Mouse (Mus musculus) thymus, adult 2 months (tissue): ENCODE results near the gene Tmem86b. TPM values are rescaled to one million over a fixed set of nuclear protein-coding genes. Genes with fewer than 3 reads are reported as not detected.
"Not testable (repeated sequence)": the region's sequence is repeated elsewhere in the genome, so short reads cannot be mapped to it uniquely, and the experiment has no call there.

Experiments
- DNase-seq: peaks from one replicate; pipeline ENCODE4 v3.0.0; 2021
- H3K27ac ChIP-seq: fragments of 200-500 bp; 2 replicates; pipeline ENCODE4 v1.5.1; 2012; ENCODE audit warnings: low read length, control low read depth; ENCODE audit not compliant: control insufficient read depth, insufficient read depth
- H3K27me3 ChIP-seq: fragments of 200-500 bp; 2 replicates; pipeline ENCODE4 v1.6.1; 2012; ENCODE audit warnings: mild to moderate bottlenecking, low read length, moderate library complexity, mixed read lengths; ENCODE audit not compliant: control insufficient read depth, insufficient read depth
- H3K36me3 ChIP-seq: fragments of 200-500 bp; 2 replicates; pipeline ENCODE4 v1.6.1; 2012; ENCODE audit warnings: mild to moderate bottlenecking, low read length, moderate library complexity; ENCODE audit not compliant: control insufficient read depth, insufficient read depth
- H3K4me1 ChIP-seq: fragments of 200-500 bp; replicated peaks from 2 replicates; pipeline ENCODE4 v1.6.1; 2012; ENCODE audit warnings: low read length; ENCODE audit not compliant: control insufficient read depth, insufficient read depth
- H3K4me3 ChIP-seq: fragments of 200-500 bp; 2 replicates; pipeline ENCODE4 v1.5.1; 2012; ENCODE audit warnings: mild to moderate bottlenecking, low read length, control low read depth, moderate library complexity; ENCODE audit not compliant: control insufficient read depth, insufficient read depth
- CTCF ChIP-seq: fragments of 200-500 bp; IDR thresholded peaks from 2 replicates; pipeline ENCODE4 v1.5.1; 2012; ENCODE audit warnings: mild to moderate bottlenecking, control low read depth, low read length, moderate library complexity, borderline replicate concordance; ENCODE audit not compliant: control insufficient read depth, poor library complexity, insufficient read depth; ENCODE audit errors: extremely low read depth
- POLR2A ChIP-seq: fragments of 200-500 bp; IDR thresholded peaks from 2 replicates; pipeline ENCODE4 v1.6.1; 2012; ENCODE audit warnings: mild to moderate bottlenecking, low read length, control low read depth, moderate library complexity; ENCODE audit not compliant: control insufficient read depth, poor library complexity, insufficient read depth; ENCODE audit errors: extremely low read depth
- WGBS: fragments of 180-500 bp; shearing (Covaris S2); methylation state at CpG from one replicate; pipeline ENCODE4 v1.1.7; 2018; 5-methylcytosine and 5-hydroxymethylcytosine counted together
- polyA plus RNA-seq: library from polyadenylated mRNA; depleted of rRNA; stranded (reverse); fragments of >200 nt; gene quantifications from 2 replicates; pipeline ENCODE4 v1.2.3, GENCODE M21; 2012; rRNA removed

Gene Tmem86b
- polyA plus RNA-seq, 1 experiment: 113 TPM

- no peak for DNase-seq
- 91% methylated on average over 12 of the region's 12 CpGs for WGBS
- no peaks in the 10 kb centered on the region for H3K36me3 ChIP-seq
Observed at GRCm38 (mm10) chr7:4611511-4611910, 19.7 kb downstream of the Tmem86b start.

DNA sequence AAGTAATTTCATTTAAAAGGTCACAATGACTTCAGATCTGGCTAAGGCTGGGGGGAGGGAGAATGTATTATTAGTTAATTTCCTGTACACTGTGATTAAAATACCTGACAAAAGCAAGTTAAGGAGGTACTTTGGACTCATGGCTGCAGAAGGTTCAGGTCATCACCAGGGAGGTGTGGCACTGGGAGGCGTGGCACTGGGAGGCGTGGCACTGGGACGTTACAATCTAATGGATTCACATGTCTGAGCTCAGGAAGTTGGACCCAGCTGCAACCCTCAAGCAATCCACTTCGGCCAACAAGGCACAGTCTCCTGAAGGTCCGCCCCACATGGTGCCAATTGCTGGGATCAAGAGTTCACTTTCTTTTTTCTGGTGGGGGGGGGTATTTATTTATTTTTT, 23.2 kb downstream of the Tmem86b start:
- no peaks in the 10 kb centered on the region for H3K36me3 ChIP-seq
- no peak overlapping the region for H3K4me3 ChIP-seq
- no peaks in the 10 kb centered on the region for H3K27me3 ChIP-seq
- WGBS: 77% methylated on average over 5 of the region's 5 CpGs
- no peak overlapping the region for H3K27ac ChIP-seq
- H3K4me1 ChIP-seq: no peaks in the 10 kb centered on the region
- no peak for DNase-seq
- TF ChIP-seq POLR2A (no peak), CTCF (no peak)

More at GRCm38 (mm10) chr7:4611511-4611910, 19.7 kb downstream of the Tmem86b start:
- Histone ChIP-seq H3K27me3 (no peaks in the 10 kb centered on the region), H3K27ac (no peak overlapping the region), H3K4me1 (peaks cover 6% of the 10 kb centered on the region; the same call in 1 of the 2 replicates), H3K4me3 (no peak overlapping the region)
- TF ChIP-seq POLR2A (no peak), CTCF (no peak)

GRCm38 (mm10) chr7:4603873-4604272, 27.3 kb downstream of the Tmem86b start, which contains the start of gene Ptprh:
Gene Ptprh, minus strand, starts transcription at chr7:4604041.
- WGBS: 76% methylated on average over 6 of the region's 6 CpGs
- no peaks in the 10 kb centered on the region for H3K4me1 ChIP-seq
- H3K27me3 ChIP-seq: no peaks in the 10 kb centered on the region
- DNase-seq: no peak
- H3K4me3 ChIP-seq: no peak within 1 kb of the TSS
- H3K27ac ChIP-seq: no peak within 1 kb of the TSS
- TF ChIP-seq CTCF: no peak
- no peaks in the 10 kb centered on the region for H3K36me3 ChIP-seq

- no peaks in the 10 kb centered on the region for H3K27me3 ChIP-seq
- no peak for DNase-seq
- TF ChIP-seq POLR2A (no peak), CTCF (no peak)
- H3K4me1 ChIP-seq: no peaks in the 10 kb centered on the region
- no peak overlapping the region for H3K4me3 ChIP-seq
- WGBS: 90% methylated on average over 6 of the region's 6 CpGs
- H3K27ac ChIP-seq: no peak overlapping the region
- no peaks in the 10 kb centered on the region for H3K36me3 ChIP-seq
Observed at GRCm38 (mm10) chr7:4602969-4603368, 28.3 kb downstream of the Tmem86b start.

DNA sequence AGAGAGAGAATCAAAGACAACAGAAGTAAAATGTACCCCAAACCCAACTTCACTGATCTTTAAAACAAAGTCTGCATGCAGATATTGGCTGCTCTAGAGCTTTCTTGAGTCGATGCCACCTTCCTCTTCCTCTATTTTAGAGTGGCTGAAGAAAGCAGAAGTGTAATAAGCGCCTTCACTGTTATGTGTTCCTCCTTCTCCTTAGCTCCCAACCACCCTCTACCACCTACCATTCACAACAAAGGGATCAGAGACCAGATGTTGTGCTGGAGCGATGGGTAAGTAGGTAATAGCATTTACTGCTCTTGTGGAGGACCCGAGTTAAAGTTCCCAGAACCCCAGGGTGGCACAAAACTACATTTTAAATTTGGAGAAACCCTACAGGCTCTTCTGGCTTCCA, 34.2 kb downstream of the Tmem86b start:
- H3K36me3 ChIP-seq, DNase-seq, H3K4me3 ChIP-seq, H3K27ac ChIP-seq, H3K27me3 ChIP-seq, H3K4me1 ChIP-seq: not testable (repeated sequence)
- 34% methylated on average over 4 of the region's 4 CpGs for WGBS

DNA sequence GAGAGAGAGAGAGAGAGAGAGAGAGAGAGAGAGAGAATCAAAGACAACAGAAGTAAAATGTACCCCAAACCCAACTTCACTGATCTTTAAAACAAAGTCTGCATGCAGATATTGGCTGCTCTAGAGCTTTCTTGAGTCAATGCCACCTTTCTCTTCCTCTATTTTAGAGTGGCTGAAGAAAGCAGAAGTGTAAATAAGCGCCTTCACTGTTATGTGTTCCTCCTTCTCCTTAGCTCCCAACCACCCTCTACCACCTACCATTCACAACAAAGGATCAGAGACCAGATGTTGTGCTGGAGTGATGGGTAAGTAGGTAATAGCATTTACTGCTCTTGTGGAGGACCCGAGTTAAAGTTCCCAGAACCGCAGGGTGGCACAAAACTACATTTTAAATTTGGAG, 49.7 kb downstream of the Tmem86b start:
- H3K27ac ChIP-seq, H3K36me3 ChIP-seq: not testable (repeated sequence)

More for the DNA sequence above, 49.7 kb downstream of the Tmem86b start:
- WGBS: 56% methylated on average over 3 of the region's 3 CpGs
- H3K4me3 ChIP-seq, H3K27me3 ChIP-seq, DNase-seq, H3K4me1 ChIP-seq: not testable (repeated sequence)

Other genes with a start within 250 kb of the Tmem86b start
- gene Gp6, start 233.7 kb downstream of the Tmem86b start, polyA plus RNA-seq: not detected in 2 replicates
- 9.1 and 10.8 TPM in 2 replicates for gene Rdh13, start 185.8 kb downstream of the Tmem86b start, polyA plus RNA-seq
- gene Eps8l1, start 170.7 kb downstream of the Tmem86b start, polyA plus RNA-seq: 4.2 and 24.2 TPM in 2 replicates
- gene Ppp1r12c, start 129.7 kb downstream of the Tmem86b start, polyA plus RNA-seq: 136 and 162 TPM in 2 replicates
- gene Tnnt1, start 115.0 kb downstream of the Tmem86b start, polyA plus RNA-seq: 1.8 TPM in 2 replicates
- gene Tnni3, start 107.2 kb downstream of the Tmem86b start, polyA plus RNA-seq: 79.0 and 1,187 TPM in 2 replicates
- gene Dnaaf3, start 99.0 kb downstream of the Tmem86b start, polyA plus RNA-seq: 8.3 and 9.8 TPM in 2 replicates
- 0.39 and 0.54 TPM in 2 replicates for gene Syt5, start 83.9 kb downstream of the Tmem86b start, polyA plus RNA-seq
- gene Ptprh, start 27.4 kb downstream of the Tmem86b start, polyA plus RNA-seq: 0.11 and 0.15 TPM in 2 replicates
- 419 and 475 TPM in 2 replicates for gene Ppp6r1, start 27.6 kb upstream of the Tmem86b start, polyA plus RNA-seq
- gene Hspbp1, start 53.6 kb upstream of the Tmem86b start, polyA plus RNA-seq: 53.0 and 55.4 TPM in 2 replicates
- 0.71 and 0.84 TPM in 2 replicates for gene Brsk1, start 59.2 kb upstream of the Tmem86b start, polyA plus RNA-seq
- 2.2 and 3.7 TPM in 2 replicates for gene Tmem150b, start 93.8 kb upstream of the Tmem86b start, polyA plus RNA-seq
- gene Kmt5c, start 108.7 kb upstream of the Tmem86b start, polyA plus RNA-seq: 224 and 250 TPM in 2 replicates
- 36.6 and 47.7 TPM in 2 replicates for gene Cox6b2, start 121.7 kb upstream of the Tmem86b start, polyA plus RNA-seq
- 0.11 TPM in 1 of 2 replicates, not detected in the other for gene Fam71e2, start 139.9 kb upstream of the Tmem86b start, polyA plus RNA-seq
- 0.13 and 0.32 TPM in 2 replicates for gene Il11, start 151.4 kb upstream of the Tmem86b start, polyA plus RNA-seq
- gene Tmem190, start 151.5 kb upstream of the Tmem86b start, polyA plus RNA-seq: not detected in 2 replicates
- 18.1 and 23.5 TPM in 2 replicates for gene Tmem238, start 158.2 kb upstream of the Tmem86b start, polyA plus RNA-seq
- 367 and 512 TPM in 2 replicates for gene Rpl28, start 161.5 kb upstream of the Tmem86b start, polyA plus RNA-seq
- 970 and 1,071 TPM in 2 replicates for gene Ube2s, start 181.2 kb upstream of the Tmem86b start, polyA plus RNA-seq
- gene Shisa7, start 213.3 kb upstream of the Tmem86b start, polyA plus RNA-seq: 0.48 and 0.74 TPM in 2 replicates
- gene Isoc2b, start 238.8 kb upstream of the Tmem86b start, polyA plus RNA-seq: 21.8 and 23.6 TPM in 2 replicates
- gene Isoc2a, start 245.7 kb upstream of the Tmem86b start, polyA plus RNA-seq: 20.3 and 20.5 TPM in 2 replicates